Mouse (Mus musculus) lung, postnatal 0 days (tissue): Measurements from ENCODE around the gene Jade1.

Experiments
- CTCF ChIP-seq: IDR thresholded peaks from 2 replicates; pipeline ENCODE4 v1.5.1; 2016; ENCODE audit warnings: antibody characterized with exemption, mild to moderate bottlenecking
- EP300 ChIP-seq: IDR thresholded peaks from 2 replicates; pipeline ENCODE4 v1.6.1; 2016; ENCODE audit warnings: antibody characterized with exemption, mild to moderate bottlenecking, control low read depth

- TF ChIP-seq CTCF = no peak
- no peak for TF ChIP-seq EP300
Measured at GRCm38 (mm10) chr3:41591651-41592170, 36.2 kb downstream of the Jade1 start.
